Mouse (Mus musculus) fibroblast of lung, adult 2 months (primary cell): ENCODE data around the gene Usp20.

ENCODE experiments used
- DNase-seq: peaks from one replicate; pipeline ENCODE4 v3.0.0-alpha.2; 2011; ENCODE audit warnings: low read depth

The Usp20 gene

DNA sequence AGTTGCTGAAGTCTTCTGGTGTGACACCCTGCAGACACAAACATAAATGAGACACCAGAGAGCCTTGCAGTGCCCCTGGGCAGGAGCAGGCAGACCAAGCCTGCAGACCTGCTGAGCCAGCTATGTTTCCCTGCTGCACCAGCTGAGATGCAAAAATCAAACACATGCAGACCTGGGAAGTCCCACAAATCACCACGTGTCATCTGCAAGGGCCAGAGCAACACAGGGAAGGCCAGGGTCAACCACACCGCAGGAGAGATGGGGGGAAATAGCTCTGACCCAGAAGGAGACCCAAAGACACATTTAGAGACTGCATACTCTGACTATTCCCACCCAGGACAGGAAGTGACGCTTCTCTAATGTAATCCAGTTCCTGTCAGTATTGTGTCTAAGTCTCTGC is 58.4 kb downstream of the Usp20 start:
- no peak for DNase-seq

DNA sequence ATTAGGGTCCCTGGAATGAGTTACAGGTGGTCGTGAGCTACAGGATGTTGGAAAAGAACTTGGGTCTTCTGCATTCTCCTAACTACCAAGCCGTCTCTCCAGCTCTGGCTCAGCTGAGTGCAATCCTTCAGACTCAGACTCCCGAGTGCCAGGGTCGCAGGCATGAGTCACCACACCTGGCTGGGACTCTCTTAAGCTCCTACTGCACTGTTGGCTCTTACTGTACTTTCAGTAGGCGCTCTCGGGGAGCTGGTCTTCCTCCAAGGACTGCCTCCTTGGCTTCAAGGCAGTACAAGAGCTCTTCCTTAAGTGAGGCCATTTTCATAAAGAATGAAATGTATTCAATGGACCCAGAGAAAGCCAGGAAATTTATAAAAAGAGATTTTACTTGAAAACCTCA is 59.3 kb downstream of the Usp20 start:
- peak; percentile 79 for DNase-seq

DNA sequence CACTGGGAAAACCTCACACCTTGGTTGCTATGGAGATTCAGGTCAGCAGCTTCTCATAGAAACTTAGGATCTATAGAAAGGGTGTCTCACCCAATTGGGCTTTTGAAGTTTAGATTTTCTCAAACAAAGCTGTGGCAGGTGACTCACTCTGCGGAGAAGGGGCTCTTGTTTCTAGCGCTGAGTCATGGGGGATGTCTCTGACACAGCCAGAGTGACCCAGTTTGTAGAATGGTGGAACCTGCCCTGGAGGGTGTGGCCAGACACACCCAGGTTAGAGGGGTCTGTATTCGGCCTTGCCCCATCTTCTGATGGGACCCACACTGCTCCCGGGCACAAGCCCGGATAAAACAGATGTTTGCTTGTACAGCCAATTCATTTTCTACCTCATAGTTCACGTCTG is 60.8 kb downstream of the Usp20 start:
- no peak for DNase-seq

DNA sequence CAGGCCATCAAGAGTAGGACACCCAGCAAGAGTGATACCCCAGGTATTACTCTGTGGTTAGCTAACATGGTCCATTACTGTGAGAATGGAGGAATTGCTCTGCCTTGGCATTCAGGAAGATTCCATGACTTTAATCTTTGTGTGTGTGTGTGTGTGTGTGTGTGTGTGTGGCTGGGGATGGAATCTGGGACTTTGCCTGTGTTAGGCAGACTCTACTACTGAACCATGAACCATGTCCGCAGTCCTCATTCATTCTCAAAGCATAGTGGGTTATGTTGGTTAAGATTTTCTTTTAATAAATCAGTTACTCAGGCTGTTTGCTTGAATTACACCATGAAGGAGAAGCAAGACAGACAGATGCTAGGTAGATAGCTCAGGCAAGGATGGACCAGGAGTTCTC is 61.8 kb downstream of the Usp20 start:
- DNase-seq, result no peak

DNA sequence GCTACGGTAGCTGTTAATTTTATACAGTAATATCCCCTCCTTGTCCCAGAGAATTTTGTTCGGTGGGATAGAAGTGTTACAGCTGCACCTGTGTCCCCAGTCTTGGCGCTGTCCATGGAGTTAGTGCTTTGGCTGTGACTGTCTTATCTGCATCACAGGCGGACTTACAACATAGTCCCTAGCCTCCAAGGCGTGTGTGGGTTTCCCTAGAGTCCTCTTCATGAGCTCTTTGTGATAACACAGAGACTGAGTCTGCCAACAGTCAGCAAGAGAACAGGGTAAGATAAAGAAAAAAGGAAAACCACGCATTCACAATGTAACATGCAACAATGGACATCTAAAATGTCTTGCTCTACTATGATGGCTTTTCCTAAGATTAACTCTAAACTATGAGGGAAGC is 66.0 kb downstream of the Usp20 start:
- no peak for DNase-seq

DNA sequence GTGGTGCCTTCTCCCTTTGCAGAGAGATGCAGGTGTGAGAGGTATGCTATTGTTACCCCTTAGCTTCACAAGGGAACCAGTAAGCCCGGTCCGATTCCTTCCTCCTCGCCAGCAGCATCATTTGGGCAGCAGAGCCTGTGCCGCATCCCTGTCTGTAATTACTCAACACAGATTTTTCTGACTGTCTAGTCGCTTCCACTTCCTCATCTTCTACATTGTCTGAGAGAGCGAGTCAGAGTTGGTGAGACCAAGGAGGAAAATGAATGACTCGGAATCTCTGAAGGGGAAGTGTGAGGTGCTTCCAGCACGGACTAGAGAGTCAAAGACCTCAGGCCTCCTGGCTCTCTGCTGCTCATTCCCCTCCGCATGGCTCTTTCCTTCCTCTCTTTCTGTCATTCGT is 70.4 kb downstream of the Usp20 start:
- DNase-seq, result no peak

DNA sequence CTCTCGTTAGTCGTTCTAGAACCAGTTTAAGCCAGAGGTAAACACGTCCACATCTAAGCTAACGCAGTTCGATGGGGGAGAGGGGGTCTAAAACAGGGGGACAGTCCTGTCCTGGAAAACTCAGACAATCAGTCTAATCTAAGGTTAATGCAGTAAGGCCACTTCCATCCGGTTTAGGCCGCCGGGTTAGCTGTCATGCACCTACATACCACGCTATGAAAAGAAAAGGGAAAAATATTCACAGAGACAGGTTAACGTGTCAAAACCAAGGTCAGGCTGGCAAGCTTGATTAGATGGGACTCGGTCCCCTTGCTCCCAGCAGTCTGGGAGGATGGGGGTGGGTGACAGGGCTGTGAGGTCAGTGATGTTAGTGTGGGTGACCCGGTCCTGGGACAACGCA is 71.3 kb downstream of the Usp20 start:
- no peak for DNase-seq

DNA sequence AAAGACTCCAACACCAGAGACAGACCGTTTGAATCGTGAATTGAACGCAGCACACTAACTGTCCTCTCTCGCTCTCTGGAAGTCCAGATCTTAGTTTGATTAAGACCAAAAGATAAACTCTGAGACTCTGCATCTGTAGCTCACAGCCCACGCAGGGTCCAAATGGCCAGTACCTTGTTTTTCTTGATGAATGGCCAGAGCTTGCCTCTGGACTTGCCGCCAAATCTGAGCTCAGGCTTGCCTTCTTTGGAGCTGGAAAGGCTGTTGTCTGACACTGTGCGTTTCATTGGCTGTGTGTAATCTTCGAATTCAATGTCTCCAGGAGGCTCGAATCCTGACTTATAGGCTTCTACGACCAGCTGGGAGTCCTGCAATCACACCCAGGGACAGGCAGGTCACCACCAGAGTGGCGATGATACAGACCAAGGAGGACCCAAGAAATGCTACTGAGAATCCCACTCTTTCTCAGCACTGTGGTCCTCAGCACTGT is 71.8 kb downstream of the Usp20 start:
- DNase-seq, result no peak

DNA sequence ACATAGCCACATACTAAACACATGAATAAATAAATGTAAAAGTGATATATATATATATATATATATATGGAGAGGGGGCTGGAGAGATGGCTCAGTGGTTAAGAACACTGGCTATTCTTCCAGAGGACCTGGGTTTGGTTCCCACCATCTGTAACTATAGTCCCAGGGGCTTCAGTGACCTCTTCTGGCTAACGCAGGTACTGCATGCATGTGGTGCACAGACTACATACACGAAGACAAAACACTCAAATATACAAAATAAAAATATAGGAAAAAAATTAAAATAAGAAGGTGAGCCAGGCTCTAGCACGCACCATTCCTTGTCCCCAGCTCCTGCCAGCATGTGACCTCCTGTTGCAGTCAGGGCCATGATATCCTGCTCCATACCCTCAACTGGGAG is 74.0 kb downstream of the Usp20 start:
- DNase-seq, result no peak

DNA sequence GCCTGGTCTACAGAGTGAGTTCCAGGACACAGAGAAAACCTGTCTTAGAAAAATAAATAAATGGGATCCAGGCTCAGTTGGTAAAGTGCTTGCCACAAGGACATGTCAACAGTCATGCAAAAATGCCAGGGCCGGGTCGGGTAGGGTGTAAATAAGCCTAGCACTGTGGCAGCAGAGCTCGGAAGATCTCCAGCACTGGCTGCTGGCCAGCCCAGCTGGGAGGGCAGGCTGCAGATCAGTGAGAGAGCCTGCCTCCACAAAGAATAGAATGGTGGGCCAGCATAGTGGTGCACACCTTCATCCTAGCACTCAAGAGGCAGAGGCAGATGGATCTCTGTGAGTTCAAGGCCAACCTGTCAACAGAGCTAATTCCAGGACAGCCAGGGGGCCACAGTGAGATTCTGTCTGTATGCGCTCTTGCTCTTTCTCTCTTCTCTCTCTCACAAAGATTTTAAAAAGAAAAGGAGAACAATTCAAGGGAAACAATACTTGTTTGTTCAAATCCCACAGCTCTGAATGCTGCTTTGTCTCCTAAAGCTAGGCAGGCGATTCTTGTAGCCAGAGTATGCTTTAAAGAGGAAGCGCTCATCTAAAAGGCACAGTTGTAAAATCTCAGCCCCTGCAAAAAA is 75.6 kb downstream of the Usp20 start:
- DNase-seq, result no peak

DNA sequence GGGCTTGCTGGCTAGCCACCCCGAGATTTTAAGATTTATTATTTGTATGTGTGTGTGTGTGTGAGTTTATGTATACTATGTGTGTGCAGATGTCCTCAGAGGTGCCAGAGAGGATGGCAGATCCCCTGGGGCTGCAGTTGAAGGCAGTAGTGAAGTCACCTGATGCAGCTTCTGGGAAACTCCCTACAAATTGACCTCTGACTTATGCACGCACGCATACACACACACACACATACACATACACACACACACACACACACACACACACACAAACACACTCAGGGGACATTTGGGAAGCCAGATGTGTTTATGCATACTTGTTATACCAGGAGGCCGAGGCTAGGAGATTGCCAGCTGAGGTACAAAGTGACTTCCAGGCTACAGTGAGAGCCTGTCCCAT is 76.4 kb downstream of the Usp20 start:
- no peak for DNase-seq

DNA sequence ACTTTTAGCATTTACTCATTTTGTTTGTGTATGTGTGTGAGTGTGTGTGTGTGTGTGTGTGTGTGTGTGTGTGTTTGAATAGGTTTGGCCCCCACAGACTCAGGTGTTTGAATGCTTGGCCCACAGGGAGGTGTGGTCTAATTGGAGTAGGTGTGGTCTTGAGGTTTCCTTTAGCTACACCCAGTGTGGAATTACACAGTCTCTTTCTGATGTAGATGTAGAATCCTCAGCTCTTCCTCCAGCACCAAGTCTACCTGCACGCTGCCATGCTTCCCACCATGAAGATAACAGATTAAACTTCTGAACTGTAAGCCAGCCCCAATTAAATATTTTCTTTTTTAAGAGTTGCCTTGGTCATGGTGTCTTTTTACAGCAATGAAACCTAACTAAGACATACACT is 78.2 kb downstream of the Usp20 start:
- DNase-seq, result no peak

DNA sequence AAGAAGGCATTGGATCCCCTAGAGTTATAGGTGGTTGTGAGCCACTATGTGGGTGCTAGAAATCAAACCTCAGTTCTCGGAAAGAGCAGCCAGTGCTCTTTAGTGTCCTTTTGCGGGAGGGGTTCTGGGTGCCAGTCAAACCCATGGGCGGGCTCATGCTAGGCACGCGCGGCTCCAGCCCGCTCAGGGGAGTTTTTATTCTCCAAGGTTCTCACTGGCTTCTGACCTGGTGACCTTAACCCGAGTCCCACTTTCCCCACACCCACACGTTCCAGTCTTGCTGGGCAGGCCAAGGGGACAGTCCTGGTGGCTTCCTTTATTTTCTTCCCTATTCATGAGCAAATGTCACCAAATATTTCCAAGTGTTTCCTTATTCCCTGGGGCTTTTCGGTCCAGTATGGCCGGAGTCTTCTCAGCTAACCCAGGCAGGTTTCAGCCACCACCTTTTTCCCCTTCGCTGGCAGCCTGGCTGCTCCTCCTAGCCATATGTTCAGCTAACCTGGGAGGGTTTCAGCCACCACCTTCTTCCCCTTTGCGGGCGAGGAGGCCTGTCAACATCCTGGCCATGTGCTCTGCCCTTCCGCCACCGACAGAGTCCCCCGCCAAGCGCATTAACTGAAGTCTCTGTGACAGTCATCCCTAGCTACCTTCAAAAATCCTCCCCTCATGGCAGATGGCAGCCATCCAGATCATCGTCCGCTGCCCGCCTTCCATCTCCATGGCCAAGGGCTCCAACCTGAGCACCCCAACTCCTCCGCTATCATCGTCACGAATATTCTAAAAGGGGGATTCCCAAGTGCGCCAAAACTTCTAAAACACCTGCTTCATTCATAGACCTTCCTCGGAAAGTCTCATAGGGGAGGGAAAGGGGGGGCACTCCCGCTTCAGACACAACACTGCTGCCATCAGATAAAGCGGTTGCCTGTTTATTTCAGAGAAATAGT is 79.0 kb downstream of the Usp20 start:
- no peak for DNase-seq

DNA sequence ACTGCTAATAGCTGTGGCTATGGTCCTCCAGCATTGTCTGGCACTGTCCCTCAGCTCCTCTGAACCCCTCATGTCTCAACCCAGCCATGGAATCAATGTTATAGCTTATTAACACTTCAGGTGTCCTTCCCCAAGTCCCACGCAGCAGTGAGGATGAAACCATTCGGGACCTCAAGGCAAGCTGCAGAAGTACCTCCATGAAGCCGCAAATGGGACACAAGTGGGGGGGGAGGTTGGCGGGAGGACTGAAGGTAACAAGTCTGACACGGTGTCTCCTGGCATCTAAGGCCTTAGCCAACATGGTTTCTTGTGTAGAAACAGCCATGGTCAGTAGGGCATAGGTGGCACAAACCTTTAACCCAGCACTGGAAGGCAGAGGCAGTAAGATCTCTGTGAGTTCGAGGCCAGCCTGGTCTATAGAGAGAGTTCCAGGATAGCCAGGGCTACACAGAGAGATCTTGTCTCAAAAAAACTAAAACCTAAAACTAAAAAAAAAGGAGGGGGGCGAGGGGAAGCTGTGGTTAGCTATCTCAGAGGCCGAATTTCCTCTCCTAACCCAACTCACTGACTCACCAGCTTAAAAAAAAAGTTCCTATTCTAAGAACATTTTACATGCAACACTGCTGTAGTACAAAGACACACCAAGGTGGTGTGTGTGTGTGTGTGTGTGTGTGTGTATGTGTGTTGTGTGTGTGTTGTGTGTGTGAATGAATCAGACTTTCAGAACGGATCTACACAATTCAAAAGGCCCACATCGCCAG is 80.0 kb downstream of the Usp20 start:
- no peak for DNase-seq

DNA sequence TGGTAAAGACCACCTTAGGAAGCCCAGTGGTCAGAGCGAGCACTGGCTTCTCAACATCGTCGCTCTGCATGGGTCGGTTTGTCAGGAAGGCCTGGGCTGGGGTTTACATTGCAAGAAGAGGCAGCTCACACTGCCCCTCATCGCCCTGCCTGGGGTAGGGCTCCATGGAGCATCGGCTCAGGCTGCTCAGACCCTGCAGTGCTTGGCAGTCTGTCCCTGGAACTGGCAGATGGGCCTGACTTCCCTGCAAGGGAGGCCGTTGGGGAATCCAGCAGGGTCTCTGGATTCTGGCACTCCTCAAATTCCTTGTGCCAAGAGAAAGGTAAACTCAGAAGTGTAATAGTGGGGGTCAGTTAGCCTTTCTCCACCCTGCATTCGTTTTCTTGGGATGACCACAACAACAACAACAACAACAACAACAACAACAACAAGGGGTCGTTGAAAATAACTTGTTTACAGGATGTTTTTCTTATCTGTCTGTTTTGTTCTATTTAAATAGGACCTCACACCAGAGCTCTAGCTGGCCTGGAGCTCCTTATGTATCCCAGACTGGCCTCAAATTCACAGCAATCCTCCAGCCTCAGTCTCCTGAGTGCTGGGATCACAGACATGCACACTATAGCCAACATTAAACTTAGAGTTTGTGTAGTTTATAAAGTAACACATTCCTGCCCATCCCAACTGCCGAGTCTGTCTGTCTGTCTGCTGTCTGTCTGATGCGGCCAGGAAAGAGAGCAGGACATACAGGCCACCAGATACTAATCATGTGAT is 84.1 kb downstream of the Usp20 start:
- no peak for DNase-seq

DNA sequence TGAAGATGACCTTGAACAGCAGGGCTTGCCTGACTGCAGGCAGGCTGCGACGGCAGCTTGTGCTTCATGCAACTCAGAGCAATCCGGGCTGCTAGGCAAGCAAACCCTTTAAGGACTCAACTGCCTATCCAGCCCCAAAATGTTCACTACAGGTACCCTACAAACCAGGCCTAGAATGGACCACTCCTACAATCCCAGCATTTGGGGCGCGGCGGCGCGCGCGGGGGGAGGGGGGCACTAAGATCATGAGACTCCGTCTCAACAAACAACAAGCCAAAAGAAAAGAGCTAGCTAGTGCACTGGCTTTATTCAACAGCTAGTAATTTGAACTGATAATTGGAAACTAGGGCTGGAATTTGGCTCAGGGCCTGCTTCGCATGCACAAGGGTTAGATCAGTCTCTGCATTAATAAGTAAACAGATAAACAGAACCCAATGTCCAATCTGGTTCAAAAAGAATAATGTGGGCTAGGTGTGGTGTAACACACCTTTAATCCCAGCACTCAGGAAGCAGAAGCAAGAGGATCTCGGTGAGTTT is 85.0 kb downstream of the Usp20 start:
- no peak for DNase-seq

DNA sequence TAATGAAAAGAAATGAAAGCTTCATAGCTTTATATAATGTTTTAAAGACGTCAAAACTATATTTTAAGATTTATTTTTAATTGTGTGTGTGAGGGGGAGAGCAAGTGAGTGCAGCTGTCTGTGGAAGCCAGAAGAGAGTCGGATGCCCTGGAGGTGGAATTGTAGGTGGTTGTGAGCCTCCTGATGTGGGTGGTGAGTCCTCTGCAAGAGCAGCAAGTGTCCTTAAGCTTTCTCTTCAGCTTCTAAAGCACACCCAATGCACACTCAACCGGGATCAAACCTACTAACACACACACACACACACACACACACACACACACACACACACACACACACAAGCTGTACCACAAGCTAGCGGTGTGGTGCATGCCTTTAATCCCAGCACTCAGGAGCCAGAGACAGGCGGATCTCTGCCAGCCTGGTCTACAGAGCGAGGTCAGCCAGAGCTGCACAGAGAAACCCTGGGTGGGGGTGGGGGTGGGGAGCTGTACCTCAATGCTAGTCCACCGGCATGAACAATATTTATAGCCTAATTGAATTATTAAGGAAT is 85.7 kb downstream of the Usp20 start:
- DNase-seq, result no peak

DNA sequence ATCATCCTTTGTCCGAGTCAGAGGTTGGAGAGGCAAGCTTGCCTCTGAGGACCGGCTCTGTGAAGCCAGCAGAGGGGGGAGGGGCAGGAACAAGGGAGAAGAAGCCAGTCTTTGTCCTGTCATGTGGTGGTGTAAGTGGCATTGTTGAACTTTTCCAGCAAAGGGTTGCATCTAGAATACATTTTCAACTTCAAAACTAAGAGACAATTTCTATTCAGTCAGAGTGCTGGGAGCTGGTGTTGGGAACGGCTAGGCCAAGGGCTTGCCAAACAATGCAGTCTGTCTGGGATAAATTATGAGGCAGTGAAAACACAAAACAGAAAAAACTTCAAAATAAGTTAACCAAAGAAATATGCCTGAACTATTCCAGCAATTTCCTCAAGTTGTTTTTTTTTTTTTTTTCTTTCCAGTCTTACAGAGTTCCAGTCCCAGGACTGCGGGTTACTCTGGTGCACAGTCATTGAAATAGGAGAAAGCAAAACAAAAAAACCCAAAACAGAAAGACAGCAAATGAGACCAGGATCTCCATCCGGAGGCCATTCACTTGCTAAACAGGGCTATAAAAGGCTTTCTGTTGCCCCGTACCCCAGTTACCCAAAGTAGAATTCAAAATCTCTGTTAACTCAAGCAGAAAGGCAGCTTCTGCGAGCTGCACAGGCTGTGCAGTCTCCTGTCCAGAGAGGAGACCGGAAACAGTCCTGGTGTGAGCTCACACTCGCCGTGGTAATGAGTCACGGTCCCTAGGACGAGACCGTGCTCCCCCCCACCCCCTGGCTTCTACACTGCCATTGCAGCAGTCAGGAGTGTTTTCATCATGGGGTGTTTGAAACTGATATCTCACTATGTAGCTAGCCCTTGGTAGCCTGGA is 86.4 kb downstream of the Usp20 start:
- DNase-seq, result peak; percentile 87

DNA sequence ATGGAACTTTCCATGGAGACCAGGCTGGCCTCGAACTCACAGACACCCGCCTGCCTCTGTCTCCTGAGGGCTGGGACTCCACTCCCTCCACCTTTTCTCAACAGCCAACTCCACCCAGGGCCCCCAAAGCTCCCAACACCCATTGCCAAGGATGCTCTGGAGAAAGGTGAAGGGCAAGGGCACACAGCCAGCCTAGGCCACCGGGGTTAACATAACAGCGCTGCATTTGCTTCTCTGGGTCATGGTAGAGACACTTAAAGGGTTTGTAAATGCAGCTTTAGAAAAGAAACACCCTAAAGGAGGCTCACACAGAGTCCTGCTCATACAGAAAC is 87.0 kb downstream of the Usp20 start:
- no peak for DNase-seq

DNA sequence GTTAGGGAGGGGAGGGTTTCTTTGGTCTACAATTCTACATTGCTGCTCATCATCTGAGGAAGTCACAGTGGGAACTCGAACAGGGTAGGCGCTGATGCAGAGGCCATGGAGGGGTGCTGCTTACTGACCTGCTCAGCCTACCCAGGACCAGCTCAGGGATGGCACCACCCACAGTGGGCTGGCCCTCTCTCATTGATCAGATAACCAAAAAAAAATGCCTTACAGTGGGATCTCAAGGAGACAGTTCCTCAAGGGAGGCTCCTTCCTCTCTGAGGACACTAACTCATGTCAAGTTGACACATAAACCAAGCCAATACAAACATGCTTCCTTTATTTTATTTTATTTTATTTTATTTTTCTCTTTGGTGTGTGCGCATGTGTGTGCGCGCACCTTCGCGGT is 87.4 kb downstream of the Usp20 start:
- no peak for DNase-seq
